Comparison of ENCODE assay signal across 25 mouse cellular contexts in genomic region chr1:86336330-86336729, GRCm38 (mm10). TPM values are rescaled to one million over a fixed set of nuclear protein-coding genes. Genes with fewer than 3 reads are reported as not detected.
A peak's percentile ranks its signal among the peaks of the same experiment; 100 is the strongest.
DNase-seq lines count a peak whose midpoint lies in the region; ATAC-seq and TF ChIP-seq lines count a peak whose summit lies in the region.
"Had no signal": no experiment of that assay in that cellular context is flagged by ENCODE, and none has a peak within 500 bp of the region (broad histone marks: within the 10 kb centered on the region; RNA-seq: fewer than 3 reads in every experiment).

No protein-coding gene starts in this region.

- H3K9ac ChIP-seq in midbrain, embryonic 14.5 days (replicated peaks; ENCODE audit: low read length): no peak overlapping the region
- no peak overlapping the region for H3K9ac ChIP-seq in midbrain, embryonic 13.5 days (replicated peaks)
- no peak overlapping the region for H3K9ac ChIP-seq in stomach, embryonic 15.5 days
- H3K9ac ChIP-seq in forebrain, postnatal 0 days: no peak overlapping the region
- H3K9ac ChIP-seq: hindbrain, embryonic 12.5 days; hindbrain, embryonic 15.5 days had no signal

- H3K9me3 ChIP-seq in heart, embryonic 10.5 days: no peaks in the 10 kb centered on the region
- no peaks in the 10 kb centered on the region for H3K9me3 ChIP-seq in midbrain, embryonic 14.5 days (ENCODE audit: control insufficient read depth, low read length)
- no peaks in the 10 kb centered on the region for H3K9me3 ChIP-seq in midbrain, embryonic 13.5 days
- no peaks in the 10 kb centered on the region for H3K9me3 ChIP-seq in stomach, embryonic 15.5 days
- no peaks in the 10 kb centered on the region for H3K9me3 ChIP-seq in forebrain, postnatal 0 days (ENCODE audit: low read length)
- H3K9me3 ChIP-seq: forebrain, embryonic 10.5 days; forebrain, embryonic 13.5 days; G1E; hindbrain, embryonic 12.5 days; hindbrain, embryonic 15.5 days had no signal

- no peak overlapping the region for H3K4me3 ChIP-seq in heart, embryonic 10.5 days
- H3K4me3 ChIP-seq in midbrain, embryonic 14.5 days (replicated peaks; ENCODE audit: low read depth, low read length): no peak overlapping the region
- H3K4me3 ChIP-seq in midbrain, embryonic 13.5 days (replicated peaks): no peak overlapping the region
- no peak overlapping the region for H3K4me3 ChIP-seq in stomach, embryonic 15.5 days (replicated peaks)
- no peak overlapping the region for H3K4me3 ChIP-seq in forebrain, postnatal 0 days (ENCODE audit: low read depth, low read length)
- H3K4me3 ChIP-seq: forebrain, embryonic 10.5 days; forebrain, embryonic 13.5 days; gastrocnemius, adult 2 months; heart, adult 2 months; hindbrain, embryonic 12.5 days; hindbrain, embryonic 15.5 days had no signal

- no peak for ATAC-seq in midbrain, embryonic 14.5 days (ENCODE audit: low FRiP score, low TSS enrichment)
- no peak for ATAC-seq in midbrain, embryonic 13.5 days
- ATAC-seq in stomach, embryonic 15.5 days (ENCODE audit: insufficient read depth, low FRiP score, low read depth): peak; percentile 39; the same call in 1 of the 2 replicates
- ATAC-seq in forebrain, postnatal 0 days: no peak
- ATAC-seq: forebrain, embryonic 13.5 days; forebrain, embryonic 16.5 days; Patski had no signal

- no peaks in the 10 kb centered on the region for H3K36me3 ChIP-seq in heart, embryonic 10.5 days
- no peaks in the 10 kb centered on the region for H3K36me3 ChIP-seq in midbrain, embryonic 14.5 days (ENCODE audit: control insufficient read depth, insufficient read depth, low read length)
- H3K36me3 ChIP-seq in midbrain, embryonic 13.5 days: no peaks in the 10 kb centered on the region
- H3K36me3 ChIP-seq in stomach, embryonic 15.5 days: no peaks in the 10 kb centered on the region
- no peaks in the 10 kb centered on the region for H3K36me3 ChIP-seq in forebrain, postnatal 0 days (ENCODE audit: insufficient read depth)
- H3K36me3 ChIP-seq: forebrain, embryonic 10.5 days; G1E; hindbrain, embryonic 12.5 days; hindbrain, embryonic 15.5 days had no signal

- H3K4me2 ChIP-seq in midbrain, embryonic 14.5 days (ENCODE audit: low read length): no peak overlapping the region
- no peak overlapping the region for H3K4me2 ChIP-seq in midbrain, embryonic 13.5 days (replicated peaks)
- H3K4me2 ChIP-seq in stomach, embryonic 15.5 days: no peak overlapping the region
- H3K4me2 ChIP-seq in forebrain, postnatal 0 days (ENCODE audit: low read depth): no peak overlapping the region
- H3K4me2 ChIP-seq: forebrain, embryonic 13.5 days; heart, embryonic 11.5 days; hindbrain, embryonic 12.5 days; hindbrain, embryonic 15.5 days had no signal

- no peak for TF ChIP-seq CTCF in forebrain, postnatal 0 days (IDR thresholded peaks at IDR 0.05; ENCODE audit: low read depth)

- no peaks in the 10 kb centered on the region for H3K27me3 ChIP-seq in heart, embryonic 10.5 days (ENCODE audit: insufficient read depth, poor library complexity, severe bottlenecking)
- H3K27me3 ChIP-seq in midbrain, embryonic 14.5 days (ENCODE audit: control insufficient read depth, insufficient read depth, low read length): no peaks in the 10 kb centered on the region
- H3K27me3 ChIP-seq in midbrain, embryonic 13.5 days: no peaks in the 10 kb centered on the region
- no peaks in the 10 kb centered on the region for H3K27me3 ChIP-seq in stomach, embryonic 15.5 days (replicated peaks)
- H3K27me3 ChIP-seq in forebrain, postnatal 0 days (ENCODE audit: insufficient read depth, low read length): no peaks in the 10 kb centered on the region
- H3K27me3 ChIP-seq: CH12.LX; forebrain, embryonic 13.5 days; hindbrain, embryonic 12.5 days; hindbrain, embryonic 15.5 days; Patski had no signal

- peak; percentile 67 for DNase-seq in heart, adult 11 months
- no peak for DNase-seq in heart, embryonic 10.5 days (ENCODE audit: low spot score)
- DNase-seq in midbrain, embryonic 14.5 days: no peak
- DNase-seq in ZHBTc4 (ENCODE audit: low read depth, low spot score): peak; percentile 17
- DNase-seq in layer of hippocampus, adult 9-10 months (ENCODE audit: low spot score): no peak
- no peak for DNase-seq in forebrain, postnatal 0 days
- DNase-seq: adrenal gland, adult 2 months; adrenal gland, postnatal 14 days; B cell, adult 2 months; cerebellum, adult 11-12 months; cerebellum, adult 8-10 months; gastrocnemius, adult 2 months; gastrocnemius, postnatal 14 days; heart, adult 2 months had no signal

- 46% methylated on average over 2 of the region's 2 CpGs for WGBS in heart, embryonic 10.5 days
- WGBS in midbrain, embryonic 14.5 days: 47% methylated on average over 2 of the region's 2 CpGs
- 38% methylated on average over 2 of the region's 2 CpGs for WGBS in midbrain, embryonic 13.5 days
- WGBS in stomach, embryonic 15.5 days: 30% methylated on average over 2 of the region's 2 CpGs
- WGBS in forebrain, postnatal 0 days: 39% methylated on average over 2 of the region's 2 CpGs

- H3K4me1 ChIP-seq in heart, embryonic 10.5 days: no peaks in the 10 kb centered on the region
- H3K4me1 ChIP-seq in midbrain, embryonic 14.5 days (ENCODE audit: control insufficient read depth, insufficient read depth, low read length): no peaks in the 10 kb centered on the region
- H3K4me1 ChIP-seq in midbrain, embryonic 13.5 days (replicated peaks): 0 out of 2 replicates have a peak, but pooled peaks cover 5% of the 10 kb centered on the region
- H3K4me1 ChIP-seq in stomach, embryonic 15.5 days: no peaks in the 10 kb centered on the region
- no peaks in the 10 kb centered on the region for H3K4me1 ChIP-seq in forebrain, postnatal 0 days (ENCODE audit: insufficient read depth)
- H3K4me1 ChIP-seq: forebrain, embryonic 10.5 days; forebrain, embryonic 13.5 days; hindbrain, embryonic 12.5 days; hindbrain, embryonic 15.5 days had no signal

- H3K27ac ChIP-seq in heart, embryonic 10.5 days: no peak overlapping the region
- 0 out of 2 replicates have a peak overlapping the region, but pooled peaks have one; percentile 32 for H3K27ac ChIP-seq in midbrain, embryonic 14.5 days (replicated peaks; ENCODE audit: low read depth, low read length)
- no peak overlapping the region for H3K27ac ChIP-seq in midbrain, embryonic 13.5 days
- H3K27ac ChIP-seq in stomach, embryonic 15.5 days: no peak overlapping the region
- no peak overlapping the region for H3K27ac ChIP-seq in forebrain, postnatal 0 days (ENCODE audit: low read depth, low read length)
- H3K27ac ChIP-seq: forebrain, embryonic 10.5 days; forebrain, embryonic 13.5 days; gastrocnemius, adult 2 months; heart, adult 2 months; hindbrain, embryonic 12.5 days; hindbrain, embryonic 15.5 days had no signal

RNA-seq across cellular contexts. Expression of gene Ncl, which starts 22.9 kb away (rescaled TPM):
- polyA plus RNA-seq in heart, embryonic 10.5 days (2016; fragmentation: Nextera tagmentation; extraction: Ambion mirVana): 345 and 518 TPM in 2 replicates
- 153 and 154 TPM in 2 replicates for polyA plus RNA-seq in midbrain, embryonic 14.5 days (2014; fragmentation: Nextera tagmentation; extraction: Ambion mirVana)
- 241 and 244 TPM in 2 replicates for polyA plus RNA-seq in midbrain, embryonic 13.5 days (2015; fragmentation: Nextera tagmentation; extraction: Ambion mirVana)
- 368 and 423 TPM in 2 replicates for polyA plus RNA-seq in stomach, embryonic 15.5 days (2015; fragmentation: Nextera tagmentation; extraction: Ambion mirVana)
- 35.9 and 50.6 TPM in 2 replicates for total RNA-seq in forebrain, postnatal 0 days (2014; rRNA removed)
- 164 and 210 TPM in 2 replicates for polyA plus RNA-seq in forebrain, postnatal 0 days (2015; fragmentation: Nextera tagmentation; extraction: Ambion mirVana)

RNA-seq across cellular contexts. Expression of gene B3gnt7, which starts 33.7 kb away (rescaled TPM):
- polyA plus RNA-seq in heart, embryonic 10.5 days (2016; fragmentation: Nextera tagmentation; extraction: Ambion mirVana): 6.6 and 8.1 TPM in 2 replicates
- 5.9 and 7.0 TPM in 2 replicates for polyA plus RNA-seq in midbrain, embryonic 14.5 days (2014; fragmentation: Nextera tagmentation; extraction: Ambion mirVana)
- polyA plus RNA-seq in midbrain, embryonic 13.5 days (2015; fragmentation: Nextera tagmentation; extraction: Ambion mirVana): 2.6 and 2.7 TPM in 2 replicates
- 4.6 and 5.5 TPM in 2 replicates for polyA plus RNA-seq in stomach, embryonic 15.5 days (2015; fragmentation: Nextera tagmentation; extraction: Ambion mirVana)
- total RNA-seq in forebrain, postnatal 0 days (2014; rRNA removed): 10.6 and 11.1 TPM in 2 replicates
- 10.7 and 11.7 TPM in 2 replicates for polyA plus RNA-seq in forebrain, postnatal 0 days (2015; fragmentation: Nextera tagmentation; extraction: Ambion mirVana)
- total RNA-seq: gastrocnemius, adult 2 months had no signal
- polyA plus RNA-seq: G1E had no signal

Comparison
In these comparisons a context has a peak if more than half of its experiments do, and no peak if none do; other contexts are left out.
1. DNase-seq: peak in heart, adult 11 months (single experiment) and ZHBTc4 (single experiment); none in heart, embryonic 10.5 days (single experiment), midbrain, embryonic 14.5 days (single experiment), layer of hippocampus, adult 9-10 months (single experiment) and forebrain, postnatal 0 days (single experiment).